Mouse (Mus musculus) megakaryocyte-erythroid progenitor cell, adult 5-6 weeks (primary cell): ENCODE data around the gene Dynlt1b. TPM values are rescaled to one million over a fixed set of nuclear protein-coding genes. Genes with fewer than 3 reads are reported as not detected.
A peak's percentile ranks its signal among the peaks of the same experiment; 100 is the strongest.
"Not testable (repeated sequence)": the region's sequence is repeated elsewhere in the genome, so short reads cannot be mapped to it uniquely, and the experiment has no call there.

Experiments used
- ATAC-seq: replicated peaks from 2 replicates; pipeline ENCODE4 v1.8.0; 2016; ENCODE audit warnings: mild to moderate bottlenecking, inconsistent platforms; ENCODE audit not compliant: severe bottlenecking, poor library complexity, low FRiP score, low TSS enrichment
- total RNA-seq, 2 experiments: library from RNA; stranded (forward) in 1 of 2; stranded (reverse) in 1 of 2; fragments of 200-1000, 215-1000 nt in 1 of 2; fragments of >200 nt in 1 of 2; fragmentation: Nextera tagmentation in 1 of 2; gene quantifications; 2 replicates each; pipeline ENCODE4 v1.2.3; 2014 to 2017

Gene Dynlt1b
- total RNA-seq, 2 experiments from 2014 or later: 73.6 to 101 TPM

- not testable (repeated sequence) for ATAC-seq
Measured at GRCm38 (mm10) chr17:6452689-6453088, 22.8 kb downstream of the Dynlt1b start.

GRCm38 (mm10) chr17:6454703-6455102 is 24.8 kb downstream of the Dynlt1b start:
- ATAC-seq: not testable (repeated sequence)

- not testable (repeated sequence) for ATAC-seq
Measured at GRCm38 (mm10) chr17:6455883-6456282, 26.0 kb downstream of the Dynlt1b start.

GRCm38 (mm10) chr17:6456614-6457402 is 26.9 kb downstream of the Dynlt1b start:
- ATAC-seq: not testable (repeated sequence)

GRCm38 (mm10) chr17:6461083-6461595 is 31.2 kb downstream of the Dynlt1b start:
- ATAC-seq: not testable (repeated sequence)

- ATAC-seq: not testable (repeated sequence)
Measured at GRCm38 (mm10) chr17:6465735-6466134, 35.8 kb downstream of the Dynlt1b start.

- peak; percentile 53; the same call in 1 of the 2 replicates for ATAC-seq
Measured at GRCm38 (mm10) chr17:6467638-6468461, 37.9 kb downstream of the Dynlt1b start.

- ATAC-seq: not testable (repeated sequence)
Measured at GRCm38 (mm10) chr17:6470031-6470430, 40.1 kb downstream of the Dynlt1b start.

- ATAC-seq: not testable (repeated sequence)
Measured at GRCm38 (mm10) chr17:6470671-6471070, 40.8 kb downstream of the Dynlt1b start.

- ATAC-seq: not testable (repeated sequence)
Measured at GRCm38 (mm10) chr17:6475270-6475669, 45.4 kb downstream of the Dynlt1b start.

GRCm38 (mm10) chr17:6475913-6476312 is 46.0 kb downstream of the Dynlt1b start:
- ATAC-seq: not testable (repeated sequence)

- ATAC-seq: peak; percentile 68
Measured at GRCm38 (mm10) chr17:6476495-6476947, 46.6 kb downstream of the Dynlt1b start.

- peak; percentile 58; the same call in 1 of the 2 replicates for ATAC-seq
Measured at GRCm38 (mm10) chr17:6477026-6477425, 47.1 kb downstream of the Dynlt1b start.

GRCm38 (mm10) chr17:6480855-6481589 is 51.1 kb downstream of the Dynlt1b start:
- not testable (repeated sequence) for ATAC-seq

GRCm38 (mm10) chr17:6481590-6481963 is 51.7 kb downstream of the Dynlt1b start:
- not testable (repeated sequence) for ATAC-seq

GRCm38 (mm10) chr17:6482248-6482647 is 52.3 kb downstream of the Dynlt1b start:
- not testable (repeated sequence) for ATAC-seq
